Mouse (Mus musculus) yolk sac, embryonic 10.5 days (tissue): Measurements from ENCODE around the gene Cd68.

ENCODE experiments used
- DNase-seq: peaks from one replicate; pipeline ENCODE4 v3.0.0-alpha.2; 2017; ENCODE audit warnings: low spot score

Gene Cd68

GRCm38 (mm10) chr11:69666665-69667005 lies 682 bp upstream of the Cd68 start:
- DNase-seq, result no peak

- no peak for DNase-seq
These were observed 444 bp downstream of the Cd68 start for GRCm38 (mm10) chr11:69665457-69665960.

DNA sequence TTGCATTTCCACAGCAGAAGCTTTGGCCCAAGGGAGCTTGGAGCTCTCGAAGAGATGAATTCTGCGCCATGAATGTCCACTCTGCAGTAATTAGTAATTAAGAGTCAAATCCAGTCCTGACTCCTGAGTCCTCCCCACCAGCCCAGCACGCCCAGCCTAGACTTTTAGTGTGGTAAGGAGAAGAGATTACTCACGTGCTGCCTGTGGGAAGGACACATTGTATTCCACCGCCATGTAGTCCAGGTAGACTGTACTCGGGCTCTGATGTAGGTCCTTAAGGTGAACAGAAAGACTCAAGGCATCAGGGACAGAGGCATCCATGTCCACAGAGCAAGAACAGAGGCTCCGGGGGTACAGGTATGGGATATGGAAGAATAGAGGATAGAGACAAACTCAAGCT lies 1.1 kb downstream of the Cd68 start:
- no peak for DNase-seq

DNA sequence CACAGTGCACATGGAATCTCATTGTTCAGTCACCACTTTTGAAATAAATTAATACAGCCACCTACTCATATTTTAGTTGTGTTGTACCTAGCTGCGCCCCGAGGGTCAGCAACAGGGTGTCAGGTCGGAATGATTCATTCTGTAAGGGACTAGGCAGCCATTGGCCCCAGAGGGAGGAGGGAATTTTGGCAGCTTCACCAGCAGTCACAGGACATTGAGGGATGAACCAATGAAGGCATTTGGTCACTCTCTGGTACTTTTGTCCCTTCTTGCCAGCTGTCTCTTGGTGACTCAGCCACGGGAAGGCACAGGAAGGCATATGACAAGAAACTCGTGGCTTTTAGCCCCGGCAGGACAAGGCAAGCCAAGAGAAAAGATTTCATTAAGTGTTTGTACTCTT lies 2.2 kb downstream of the Cd68 start:
- DNase-seq, result no peak

- no peak for DNase-seq
These were observed 2.8 kb downstream of the Cd68 start for GRCm38 (mm10) chr11:69662967-69663671.

- DNase-seq, result peak; percentile 96
These were observed 3.6 kb downstream of the Cd68 start, which contains the start of gene Mpdu1 for GRCm38 (mm10) chr11:69662213-69662966. Gene Mpdu1, minus strand, starts transcription at chr11:69662642.

- no peak for DNase-seq
These were observed 4.6 kb downstream of the Cd68 start for GRCm38 (mm10) chr11:69661221-69661881.

DNA sequence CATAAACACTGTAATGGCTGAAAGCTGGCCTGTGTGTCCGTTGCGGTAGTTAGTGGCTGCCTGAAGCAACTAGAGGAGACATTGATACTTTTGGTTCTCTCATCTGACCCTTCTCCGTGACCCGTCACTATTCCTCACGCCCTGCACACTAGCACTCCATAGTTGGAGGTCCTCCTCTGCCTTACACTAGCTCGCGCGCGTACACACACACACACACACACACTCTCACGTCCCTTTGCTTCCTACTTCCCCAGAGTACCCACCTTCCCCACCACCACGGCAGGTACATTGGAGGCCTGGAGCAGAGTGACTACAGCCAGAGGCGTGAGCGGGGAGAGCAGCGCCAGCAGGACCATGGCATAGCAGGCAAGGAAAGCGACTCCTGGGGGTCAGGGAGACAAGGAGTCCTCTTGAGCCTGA lies 8.5 kb downstream of the Cd68 start:
- DNase-seq, result no peak

DNA sequence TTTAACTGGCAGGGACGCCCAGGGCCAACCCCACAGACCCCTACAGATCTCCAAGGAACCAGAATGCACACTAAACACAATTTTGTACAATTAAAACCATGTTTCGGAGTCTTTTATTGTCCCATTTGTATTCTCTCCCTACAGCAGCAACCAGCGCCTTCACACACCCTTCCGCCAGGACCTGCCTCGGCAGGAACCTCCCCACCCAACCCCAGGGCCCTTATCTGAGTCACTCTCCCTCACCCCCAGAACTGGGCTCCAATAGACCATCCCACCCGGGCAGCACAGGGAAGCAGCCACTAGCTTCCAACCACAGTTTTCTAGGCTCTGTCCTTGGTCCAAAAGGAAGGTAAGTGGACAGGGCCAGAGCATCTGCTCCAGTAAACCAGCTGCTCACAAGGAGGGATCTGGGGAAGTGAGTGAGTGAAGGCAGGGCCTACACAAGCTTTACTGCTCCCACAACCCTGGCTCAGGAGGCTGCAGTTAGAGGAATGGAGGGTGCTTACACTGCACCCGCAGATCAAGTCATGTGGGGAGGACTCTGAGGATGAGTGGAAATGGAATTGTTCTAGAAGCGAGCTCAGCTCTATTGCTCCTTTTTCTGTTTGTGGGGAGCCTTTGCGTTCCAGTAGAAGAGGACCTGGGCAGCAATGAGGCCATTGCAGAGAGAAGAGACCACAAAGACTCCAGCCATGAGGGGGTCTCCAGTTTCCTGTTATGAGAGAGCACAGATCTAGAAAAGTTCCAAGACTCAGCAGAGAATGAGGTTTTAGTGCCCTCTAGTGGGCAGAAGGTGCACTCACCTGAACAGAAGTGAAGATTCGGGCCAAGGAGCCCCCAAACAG lies 9.1 kb downstream of the Cd68 start:
- no peak for DNase-seq

DNA sequence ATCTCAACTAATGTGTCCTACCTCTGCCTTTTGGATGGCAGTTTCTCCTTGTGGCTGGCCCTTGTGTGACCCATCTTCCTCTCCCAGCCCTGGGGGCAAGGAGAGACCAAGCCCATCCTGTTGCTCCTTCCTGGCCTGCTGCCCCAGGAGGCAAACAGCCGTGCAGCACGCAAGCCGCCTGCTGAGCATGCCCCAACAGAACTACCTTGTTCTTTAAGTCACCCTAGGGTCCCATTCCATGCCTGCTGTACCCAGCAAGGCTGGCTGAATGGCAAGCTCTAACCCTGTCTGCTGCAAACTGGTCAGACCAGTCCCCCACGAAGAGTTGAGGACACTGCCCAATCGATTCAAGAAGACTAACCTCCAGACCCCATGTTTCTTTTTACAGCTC lies 9.9 kb downstream of the Cd68 start:
- no peak for DNase-seq

DNA sequence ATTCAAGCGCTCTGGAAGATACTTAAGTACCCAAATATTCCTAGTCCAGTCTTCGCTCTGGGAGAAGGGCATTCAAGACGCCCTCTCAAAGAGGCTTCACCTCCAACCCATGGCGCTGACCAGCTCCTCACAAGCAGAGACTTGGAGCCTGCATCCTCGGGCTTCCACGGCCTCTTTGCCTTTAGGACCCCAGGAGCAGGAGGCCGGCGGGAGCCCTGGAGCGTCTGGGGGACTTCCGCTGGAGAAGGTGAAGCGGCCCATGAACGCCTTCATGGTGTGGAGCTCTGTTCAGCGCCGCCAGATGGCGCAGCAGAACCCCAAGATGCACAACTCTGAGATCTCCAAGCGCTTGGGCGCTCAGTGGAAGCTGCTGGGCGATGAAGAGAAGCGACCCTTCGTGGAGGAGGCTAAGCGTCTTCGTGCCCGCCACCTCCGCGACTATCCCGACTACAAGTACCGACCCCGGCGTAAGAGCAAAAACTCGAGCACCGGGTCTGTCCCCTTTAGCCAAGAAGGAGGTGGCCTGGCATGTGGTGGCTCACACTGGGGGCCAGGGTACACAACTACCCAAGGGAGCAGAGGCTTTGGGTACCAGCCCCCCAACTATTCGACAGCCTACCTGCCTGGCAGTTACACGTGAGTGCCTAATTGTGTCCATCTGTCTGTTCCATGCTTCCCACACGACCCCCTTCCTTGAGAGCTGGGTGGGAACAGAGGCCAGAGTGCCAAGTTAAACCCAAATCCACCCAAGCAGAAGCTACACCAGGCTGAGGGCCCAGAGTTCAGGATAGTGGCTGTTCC lies 10.5 kb downstream of the Cd68 start, which contains the start of gene Sox15:
Sox15 (plus strand) TSS at position 51 of the 801 bp plus-strand sequence.
- DNase-seq, result peak; percentile 58

DNA sequence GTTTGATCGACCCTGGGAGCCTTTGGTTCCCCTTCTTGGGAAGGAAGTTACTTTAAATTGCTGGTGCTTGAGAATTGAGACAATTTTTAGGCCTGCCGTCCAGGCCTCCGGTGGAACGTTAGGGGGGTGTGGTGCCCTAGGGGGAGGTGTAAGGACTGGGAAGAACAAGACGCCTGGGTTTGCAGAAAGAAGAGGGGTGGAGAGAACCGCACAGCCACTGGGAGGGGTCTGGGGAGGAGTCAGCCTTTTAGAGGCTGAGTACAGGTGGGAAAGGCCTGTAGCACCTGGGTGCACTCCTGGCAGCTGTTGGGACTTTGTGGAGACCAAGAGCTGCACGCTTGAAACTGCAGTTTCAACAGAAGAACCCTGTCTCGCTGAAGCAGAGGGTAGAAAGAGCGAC lies 11.2 kb downstream of the Cd68 start:
- no peak for DNase-seq

GRCm38 (mm10) chr11:69653399-69653798 lies 12.6 kb downstream of the Cd68 start:
- DNase-seq, result no peak

- no peak for DNase-seq
These were observed 20.1 kb downstream of the Cd68 start for GRCm38 (mm10) chr11:69645860-69646259.

DNA sequence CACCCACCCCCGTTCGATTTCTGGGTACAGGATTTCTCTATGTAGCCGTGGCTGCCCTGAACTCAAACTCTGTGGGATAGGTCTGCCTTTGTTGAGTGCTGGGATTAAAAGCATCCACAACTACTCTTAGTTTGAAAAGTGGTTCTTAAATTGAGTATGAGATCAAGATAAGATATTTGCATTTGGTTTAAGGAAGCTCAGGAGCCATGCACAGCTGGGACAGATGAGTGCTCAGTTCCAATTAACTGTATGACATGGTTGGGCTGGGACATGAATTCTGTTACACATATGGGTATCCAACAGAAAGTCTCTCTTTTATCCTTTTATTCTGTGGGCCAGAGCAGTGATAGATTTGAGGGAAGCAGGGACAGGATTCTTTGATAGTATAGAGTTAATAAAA lies 30.5 kb downstream of the Cd68 start:
- no peak for DNase-seq

DNA sequence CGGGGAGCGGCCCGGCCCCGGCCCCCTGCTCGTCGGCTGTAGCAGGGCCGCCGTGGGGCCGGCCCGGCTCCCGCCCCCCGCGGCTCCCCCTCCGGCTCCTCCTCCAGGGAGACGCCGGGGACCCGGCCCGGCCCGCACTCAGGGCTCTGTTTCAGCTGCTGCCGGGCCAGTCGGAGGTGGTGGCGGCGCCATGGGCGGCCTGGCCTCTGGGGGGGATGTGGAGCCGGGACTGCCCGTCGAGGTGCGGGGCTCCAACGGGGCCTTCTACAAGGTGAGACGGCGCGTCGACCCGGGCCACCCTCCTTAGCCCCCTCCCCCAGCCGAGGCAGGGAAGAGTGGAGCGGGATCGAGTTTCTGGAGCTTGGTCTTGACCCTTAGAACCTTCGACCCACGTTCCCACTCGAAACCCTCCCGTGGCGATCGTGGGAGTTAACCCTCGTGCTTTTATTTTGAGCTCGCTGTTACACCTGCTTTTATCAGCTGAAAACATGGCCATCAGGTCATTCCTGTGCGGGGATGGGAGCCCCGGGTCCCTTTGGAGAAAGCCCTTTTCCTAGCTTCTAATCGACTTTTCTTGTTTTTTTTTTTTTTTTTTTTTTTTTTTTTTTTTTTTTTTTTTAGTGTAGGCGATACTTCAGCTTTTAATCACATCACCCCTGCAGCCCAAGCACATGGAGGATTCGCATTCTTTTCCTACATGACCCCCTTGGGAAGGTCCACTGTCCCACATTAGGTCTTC lies 32.7 kb downstream of the Cd68 start:
- no peak for DNase-seq

- peak; percentile 100 for DNase-seq
These were observed 33.5 kb downstream of the Cd68 start, which contains the start of gene Fxr2 for GRCm38 (mm10) chr11:69632284-69633089. Gene Fxr2, plus strand, starts transcription at chr11:69632990.

- DNase-seq, result no peak
These were observed 36.2 kb downstream of the Cd68 start for GRCm38 (mm10) chr11:69629802-69630201.

GRCm38 (mm10) chr11:69628286-69628685 lies 37.7 kb downstream of the Cd68 start:
- DNase-seq, result peak; percentile 67
